Mouse (Mus musculus) liver, embryonic 16.5 days (tissue): ENCODE measurements at regions not wholly inside any gene's neighbourhood (a gene's known extent, or its start where the extent isn't known, plus 50 kb on each side); places are given as distances from the start of the nearest gene placed in this dataset.

Source experiments
- ATAC-seq: fragments of 200-750 bp; cut with Nextera tagmentation; 2 replicates; pipeline ENCODE4 v1.8.0; 2017; ENCODE audit warnings: low read depth, mild to moderate bottlenecking, moderate number of reproducible peaks, moderate library complexity
- H3K27ac ChIP-seq: fragments of 300-500 bp; sonication (generic); 2 replicates; pipeline ENCODE4 v1.5.1; 2014; ENCODE audit warnings: mild to moderate bottlenecking, low read length
- H3K27me3 ChIP-seq: fragments of 300-500 bp; sonication (generic); 2 replicates; pipeline ENCODE4 v1.6.1; 2014; ENCODE audit warnings: low read depth, low read length, mixed read lengths; ENCODE audit not compliant: control insufficient read depth, insufficient read depth
- H3K36me3 ChIP-seq: fragments of 300-500 bp; sonication (generic); 2 replicates; pipeline ENCODE4 v1.6.1; 2014; ENCODE audit warnings: mild to moderate bottlenecking; ENCODE audit not compliant: control insufficient read depth, insufficient read depth
- H3K4me1 ChIP-seq: fragments of 300-500 bp; sonication (generic); 2 replicates; pipeline ENCODE4 v1.6.1; 2014; ENCODE audit warnings: low read depth, low read length, mixed read lengths; ENCODE audit not compliant: control insufficient read depth
- H3K4me2 ChIP-seq: fragments of 300-500 bp; sonication (generic); 2 replicates; pipeline ENCODE4 v1.6.1; 2014; ENCODE audit warnings: low read depth, low read length, mixed read lengths
- H3K4me3 ChIP-seq: fragments of 300-500 bp; sonication (generic); 2 replicates; pipeline ENCODE4 v1.5.1; 2014; ENCODE audit warnings: low read depth, mild to moderate bottlenecking, low read length
- H3K9ac ChIP-seq: fragments of 300-500 bp; sonication (generic); 2 replicates; pipeline ENCODE4 v1.6.1; 2014; ENCODE audit warnings: low read depth, low read length
- H3K9me3 ChIP-seq: fragments of 300-500 bp; sonication (generic); replicated peaks from 2 replicates; pipeline ENCODE4 v1.6.1; 2016; ENCODE audit warnings: low read length; ENCODE audit not compliant: control insufficient read depth
- WGBS: fragments of 180-500 bp; shearing (Covaris S2); extraction: QIAGEN DNeasy Blood & Tissue Kit; methylation state at CpG from one replicate; pipeline ENCODE4 v1.1.7; 2014; ENCODE audit not compliant: insufficient replicate concordance; 5-methylcytosine and 5-hydroxymethylcytosine counted together

GRCm38 (mm10) chr13:31254016-31254415, 280.0 kb downstream of the Gm5447 start:
- Histone ChIP-seq H3K27ac (no peak overlapping the region), H3K9me3 (no peaks in the 10 kb centered on the region), H3K4me3 (no peak overlapping the region), H3K36me3 (no peaks in the 10 kb centered on the region), H3K4me2 (no peak overlapping the region), H3K27me3 (no peaks in the 10 kb centered on the region), H3K9ac (no peak overlapping the region), H3K4me1 (no peaks in the 10 kb centered on the region)
- 47% methylated on average over 4 of the region's 4 CpGs for WGBS
- no peak for ATAC-seq

- 53% methylated on average over 3 of the region's 3 CpGs for WGBS
- H3K36me3 ChIP-seq, result no peaks in the 10 kb centered on the region
Observed at GRCm38 (mm10) chr13:31254744-31255143, 280.7 kb downstream of the Gm5447 start.

GRCm38 (mm10) chr13:31255506-31255905, 281.5 kb downstream of the Gm5447 start:
- Histone ChIP-seq H3K36me3 (no peaks in the 10 kb centered on the region), H3K4me1 (no peaks in the 10 kb centered on the region), H3K27me3 (no peaks in the 10 kb centered on the region), H3K4me3 (no peak overlapping the region), H3K9ac (no peak overlapping the region), H3K9me3 (no peaks in the 10 kb centered on the region), H3K27ac (no peak overlapping the region), H3K4me2 (no peak overlapping the region)
- no peak for ATAC-seq
- 59% methylated on average over 3 of the region's 3 CpGs for WGBS

More at GRCm38 (mm10) chr13:31254744-31255143, 280.7 kb downstream of the Gm5447 start:
- no peak overlapping the region for H3K27ac ChIP-seq
- H3K9me3 ChIP-seq, result no peaks in the 10 kb centered on the region
- H3K4me3 ChIP-seq, result no peak overlapping the region
- no peaks in the 10 kb centered on the region for H3K27me3 ChIP-seq
- H3K4me1 ChIP-seq, result no peaks in the 10 kb centered on the region
- H3K9ac ChIP-seq, result no peak overlapping the region
- no peak for ATAC-seq
- H3K4me2 ChIP-seq, result no peak overlapping the region

- ATAC-seq, result no peak
- H3K27me3 ChIP-seq, result no peaks in the 10 kb centered on the region
- no peak overlapping the region for H3K9ac ChIP-seq
- no peaks in the 10 kb centered on the region for H3K4me1 ChIP-seq
- no peak overlapping the region for H3K27ac ChIP-seq
- no peaks in the 10 kb centered on the region for H3K36me3 ChIP-seq
- 56% methylated on average over 3 of the region's 3 CpGs for WGBS
- no peaks in the 10 kb centered on the region for H3K9me3 ChIP-seq
- H3K4me2 ChIP-seq, result no peak overlapping the region
- H3K4me3 ChIP-seq, result no peak overlapping the region
Observed at GRCm38 (mm10) chr13:31267865-31268264, 288.1 kb upstream of the Foxq1 start.

- ATAC-seq, result no peak
- Histone ChIP-seq H3K27me3 (no peaks in the 10 kb centered on the region), H3K9ac (no peak overlapping the region), H3K4me1 (no peaks in the 10 kb centered on the region), H3K36me3 (no peaks in the 10 kb centered on the region), H3K4me2 (no peak overlapping the region), H3K27ac (no peak overlapping the region), H3K9me3 (no peaks in the 10 kb centered on the region), H3K4me3 (no peak overlapping the region)
- 31% methylated on average over 6 of the region's 6 CpGs for WGBS
Observed at GRCm38 (mm10) chr13:31276005-31276644, 279.8 kb upstream of the Foxq1 start.

GRCm38 (mm10) chr13:31290630-31291029, 265.3 kb upstream of the Foxq1 start:
- Histone ChIP-seq H3K9ac (no peak overlapping the region), H3K27ac (no peak overlapping the region), H3K36me3 (no peaks in the 10 kb centered on the region), H3K9me3 (no peaks in the 10 kb centered on the region), H3K4me3 (no peak overlapping the region), H3K4me2 (no peak overlapping the region), H3K4me1 (no peaks in the 10 kb centered on the region), H3K27me3 (no peaks in the 10 kb centered on the region)
- WGBS, result 56% methylated on average over 7 of the region's 7 CpGs
- no peak for ATAC-seq

- H3K9me3 ChIP-seq, result no peaks in the 10 kb centered on the region
- WGBS, result 58% methylated on average over 13 of the region's 13 CpGs
- no peaks in the 10 kb centered on the region for H3K27me3 ChIP-seq
- no peak overlapping the region for H3K4me2 ChIP-seq
- H3K27ac ChIP-seq, result no peak overlapping the region
- no peaks in the 10 kb centered on the region for H3K4me1 ChIP-seq
- no peaks in the 10 kb centered on the region for H3K36me3 ChIP-seq
- no peak for ATAC-seq
- no peak overlapping the region for H3K4me3 ChIP-seq
- no peak overlapping the region for H3K9ac ChIP-seq
Observed at GRCm38 (mm10) chr13:31292584-31293387, 263.1 kb upstream of the Foxq1 start.

GRCm38 (mm10) chr13:31294011-31294410, 261.9 kb upstream of the Foxq1 start:
- 71% methylated on average over 7 of the region's 7 CpGs for WGBS
- H3K4me2 ChIP-seq, result no peak overlapping the region
- ATAC-seq, result no peak
- H3K9ac ChIP-seq, result no peak overlapping the region
- no peak overlapping the region for H3K4me3 ChIP-seq
- no peak overlapping the region for H3K27ac ChIP-seq
- H3K9me3 ChIP-seq, result no peaks in the 10 kb centered on the region
- H3K36me3 ChIP-seq, result no peaks in the 10 kb centered on the region
- H3K27me3 ChIP-seq, result no peaks in the 10 kb centered on the region
- no peaks in the 10 kb centered on the region for H3K4me1 ChIP-seq

GRCm38 (mm10) chr13:31303194-31303593, 252.7 kb upstream of the Foxq1 start:
- Histone ChIP-seq H3K9me3 (no peaks in the 10 kb centered on the region), H3K27ac (no peak overlapping the region), H3K27me3 (no peaks in the 10 kb centered on the region), H3K4me2 (no peak overlapping the region), H3K9ac (no peak overlapping the region), H3K4me1 (no peaks in the 10 kb centered on the region), H3K4me3 (no peak overlapping the region), H3K36me3 (no peaks in the 10 kb centered on the region)
- no peak for ATAC-seq
- WGBS, result 51% methylated on average over 5 of the region's 5 CpGs
